Mouse (Mus musculus) kidney, adult 2 months (tissue): Measurements from ENCODE around the gene Alox5. TPM values are rescaled to one million over a fixed set of nuclear protein-coding genes. Genes with fewer than 3 reads are reported as not detected.

Source experiments
- DNase-seq: peaks from one replicate; pipeline ENCODE4 v3.0.0; 2021
- H3K27ac ChIP-seq: fragments of 200-500 bp; 2 replicates; pipeline ENCODE4 v1.5.1; 2012; ENCODE audit warnings: low read depth, low read length, control low read depth, inconsistent platforms; ENCODE audit not compliant: insufficient read depth
- H3K27me3 ChIP-seq: fragments of 200-500 bp; replicated peaks from 2 replicates; pipeline ENCODE4 v1.6.1; 2012; ENCODE audit warnings: mild to moderate bottlenecking, moderate library complexity, low read length, inconsistent platforms; ENCODE audit not compliant: control insufficient read depth, insufficient read depth
- H3K36me3 ChIP-seq: fragments of 200-500 bp; 2 replicates; pipeline ENCODE4 v1.6.1; 2012; ENCODE audit warnings: mild to moderate bottlenecking, moderate library complexity, low read length, inconsistent platforms; ENCODE audit not compliant: control insufficient read depth, insufficient read depth
- H3K4me1 ChIP-seq: fragments of 200-500 bp; 2 replicates; pipeline ENCODE4 v1.6.1; 2011; ENCODE audit warnings: low read length; ENCODE audit not compliant: control insufficient read depth, insufficient read depth
- H3K4me3 ChIP-seq: fragments of 200-500 bp; 2 replicates; pipeline ENCODE4 v1.5.1; 2011; ENCODE audit warnings: mild to moderate bottlenecking, low read depth, low read length, control low read depth; ENCODE audit not compliant: insufficient read depth
- CTCF ChIP-seq: fragments of 200-500 bp; conservative IDR thresholded peaks from 2 replicates; pipeline ENCODE4 v1.5.1; 2011; ENCODE audit warnings: low read depth, mild to moderate bottlenecking, control low read depth, low read length, moderate library complexity, mixed read lengths; ENCODE audit not compliant: insufficient read depth, insufficient read length
- POLR2A ChIP-seq: fragments of 200-500 bp; IDR thresholded peaks from one replicate; pipeline ENCODE4 v1.6.1; 2011; ENCODE audit warnings: low read depth, low read length, control low read depth
- WGBS: fragments of 180-500 bp; shearing (Covaris S2); methylation state at CpG from one replicate; pipeline ENCODE4 v1.1.7; 2018; 5-methylcytosine and 5-hydroxymethylcytosine counted together
- polyA plus RNA-seq: library from polyadenylated mRNA; depleted of rRNA; stranded (reverse); fragments of >200 nt; gene quantifications from 2 replicates; pipeline ENCODE4 v1.2.3, GENCODE M21; 2012; rRNA removed

Alox5 gene
- polyA plus RNA-seq, 1 experiment = 1.2 TPM

DNA sequence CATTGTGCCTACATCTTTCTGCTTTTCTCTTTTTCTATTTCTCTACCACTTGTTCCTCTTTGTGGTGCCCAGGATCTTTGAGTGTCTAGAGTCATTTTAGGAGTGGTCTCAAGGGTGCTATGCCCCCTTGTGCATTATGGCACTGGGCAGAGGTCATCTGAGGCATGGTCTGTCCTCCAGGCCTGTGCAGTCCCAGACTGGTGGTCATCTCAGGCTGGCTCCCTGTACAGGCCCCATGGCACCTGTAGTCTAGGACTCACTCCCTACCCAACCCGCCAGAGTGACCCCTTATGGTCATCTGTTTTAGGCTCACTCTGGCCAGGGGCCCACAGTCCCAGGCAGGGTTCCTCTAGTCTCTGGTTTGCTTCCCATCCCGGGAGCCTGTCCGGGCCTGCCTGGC is 89.5 kb downstream of the Alox5 start:
- Histone ChIP-seq H3K27ac (no peak overlapping the region), H3K4me1 (peaks cover 5% of the 10 kb centered on the region; the same call in 1 of the 2 replicates), H3K36me3 (no peaks in the 10 kb centered on the region), H3K4me3 (no peak overlapping the region), H3K27me3 (no peaks in the 10 kb centered on the region)
- TF ChIP-seq CTCF (no peak), POLR2A (no peak)
- 86% methylated on average over 3 of the region's 3 CpGs for WGBS
- no peak for DNase-seq

- no peaks in the 10 kb centered on the region for H3K27me3 ChIP-seq
- DNase-seq = no peak
- H3K36me3 ChIP-seq = no peaks in the 10 kb centered on the region
- 79% methylated on average over 6 of the region's 6 CpGs for WGBS
- TF ChIP-seq CTCF = no peak
- TF ChIP-seq POLR2A = no peak
- peaks cover 5% of the 10 kb centered on the region; the same call in 1 of the 2 replicates for H3K4me1 ChIP-seq
- no peak overlapping the region for H3K4me3 ChIP-seq
- no peak overlapping the region for H3K27ac ChIP-seq
Observed at GRCm38 (mm10) chr6:116370216-116370976, 90.6 kb downstream of the Alox5 start.

GRCm38 (mm10) chr6:116369811-116370210 is 91.2 kb downstream of the Alox5 start:
- no peaks in the 10 kb centered on the region for H3K36me3 ChIP-seq
- no peak for TF ChIP-seq CTCF
- no peak for TF ChIP-seq POLR2A
- H3K4me3 ChIP-seq = no peak overlapping the region
- no peaks in the 10 kb centered on the region for H3K27me3 ChIP-seq
- peaks cover 5% of the 10 kb centered on the region; the same call in 1 of the 2 replicates for H3K4me1 ChIP-seq
- DNase-seq = no peak
- H3K27ac ChIP-seq = no peak overlapping the region
- 100% methylated on average over 1 of the region's 1 CpGs for WGBS

DNA sequence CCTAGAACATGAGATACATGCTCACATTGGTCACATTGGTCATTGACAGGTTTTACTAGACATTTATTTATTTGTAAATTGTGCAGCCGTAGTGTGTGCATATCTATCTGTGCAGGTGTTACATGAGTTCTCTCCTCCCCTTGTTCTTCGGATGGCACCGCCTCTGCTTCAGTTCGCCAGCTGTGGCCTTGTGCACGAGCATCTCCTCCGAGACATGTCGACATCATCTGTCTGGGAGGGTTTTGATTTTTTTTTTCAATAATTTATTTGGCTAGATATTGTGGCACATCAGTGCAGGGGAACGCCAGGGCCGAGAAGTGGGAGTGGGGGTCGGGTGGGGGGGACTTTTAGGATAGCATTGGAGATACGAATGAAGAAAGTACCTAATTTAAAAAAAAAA is 93.0 kb downstream of the Alox5 start:
- no peak overlapping the region for H3K4me3 ChIP-seq
- H3K36me3 ChIP-seq = no peaks in the 10 kb centered on the region
- WGBS = 85% methylated on average over 11 of the region's 11 CpGs
- peaks cover 5% of the 10 kb centered on the region; the same call in 1 of the 2 replicates for H3K4me1 ChIP-seq
- TF ChIP-seq CTCF = no peak
- TF ChIP-seq POLR2A = no peak
- no peak overlapping the region for H3K27ac ChIP-seq
- H3K27me3 ChIP-seq = no peaks in the 10 kb centered on the region
- no peak for DNase-seq

DNA sequence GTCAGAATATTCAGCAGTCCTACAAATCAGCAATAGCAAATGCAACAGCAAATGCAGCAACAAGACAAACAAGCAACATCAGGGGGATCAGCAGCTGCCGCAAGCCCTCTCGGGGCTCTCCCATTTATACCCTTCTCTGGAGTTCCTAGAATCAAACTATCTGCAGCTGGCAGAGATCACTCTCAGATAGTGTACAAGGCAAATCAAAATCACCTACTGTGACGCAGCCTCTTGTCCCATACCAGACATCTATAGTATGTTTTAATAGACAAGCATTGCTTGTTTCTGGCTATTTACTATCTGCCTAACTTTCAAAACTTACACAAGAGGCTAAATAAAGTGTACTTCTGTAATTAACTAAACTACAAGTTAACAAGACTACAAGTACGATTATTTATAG is 99.0 kb downstream of the Alox5 start:
- H3K4me3 ChIP-seq = no peak overlapping the region
- DNase-seq = no peak
- no peaks in the 10 kb centered on the region for H3K36me3 ChIP-seq
- no peak for TF ChIP-seq CTCF
- WGBS = 82% methylated on average over 4 of the region's 4 CpGs
- H3K27me3 ChIP-seq = no peaks in the 10 kb centered on the region
- no peak overlapping the region for H3K27ac ChIP-seq
- H3K4me1 ChIP-seq = peaks cover 12% of the 10 kb centered on the region; the same call in 1 of the 2 replicates

GRCm38 (mm10) chr6:116361463-116361862 is 99.5 kb downstream of the Alox5 start:
- H3K27ac ChIP-seq = no peak overlapping the region
- no peaks in the 10 kb centered on the region for H3K36me3 ChIP-seq
- no peak for DNase-seq
- peaks cover 12% of the 10 kb centered on the region; the same call in 1 of the 2 replicates for H3K4me1 ChIP-seq
- H3K4me3 ChIP-seq = no peak overlapping the region
- no peaks in the 10 kb centered on the region for H3K27me3 ChIP-seq
- WGBS = 84% methylated on average over 3 of the region's 3 CpGs
- TF ChIP-seq POLR2A = no peak
- no peak for TF ChIP-seq CTCF

Other genes starting within 250 kb of the Alox5 start
- gene Zfand4, start 197.0 kb downstream of the Alox5 start, polyA plus RNA-seq = 0.20 and 0.22 TPM in 2 replicates
- 112 and 126 TPM in 2 replicates for gene March8, start 123.2 kb downstream of the Alox5 start, polyA plus RNA-seq
- not detected in 2 replicates for gene Olfr211, start 27.9 kb upstream of the Alox5 start, polyA plus RNA-seq
- gene Olfr212, start 45.3 kb upstream of the Alox5 start, polyA plus RNA-seq = not detected in 2 replicates
- not detected in 2 replicates for gene Olfr213, start 77.3 kb upstream of the Alox5 start, polyA plus RNA-seq
- gene Gm5580, start 90.0 kb upstream of the Alox5 start, polyA plus RNA-seq = 0.20 TPM in 1 of 2 replicates, not detected in the other
- gene Olfr214, start 93.1 kb upstream of the Alox5 start, polyA plus RNA-seq = not detected in 2 replicates
- gene Olfr215, start 123.0 kb upstream of the Alox5 start, polyA plus RNA-seq = not detected in 2 replicates
- 15.8 and 22.0 TPM in 2 replicates for gene Zfp422, start 167.8 kb upstream of the Alox5 start, polyA plus RNA-seq
- 14.3 and 17.8 TPM in 2 replicates for gene Depp1, start 189.4 kb upstream of the Alox5 start, polyA plus RNA-seq
- gene Rassf4, start 212.8 kb upstream of the Alox5 start, polyA plus RNA-seq = 3.3 and 4.1 TPM in 2 replicates